Mouse (Mus musculus) megakaryocyte, embryonic 14.5 days (primary cell): ENCODE measurements at regions not wholly inside any gene's neighbourhood (a gene's known extent, or its start where the extent isn't known, plus 50 kb on each side); places are given as distances from the start of the nearest gene placed in this dataset.

Experiments
- FLI1 ChIP-seq: IDR thresholded peaks from 2 replicates; pipeline ENCODE4 v1.6.1; 2012; ENCODE audit warnings: low read length, inconsistent platforms, mixed read lengths
- GATA1 ChIP-seq: IDR thresholded peaks from 3 replicates; pipeline ENCODE4 v1.6.1; 2012; ENCODE audit warnings: mixed read lengths, low read length, inconsistent platforms, borderline replicate concordance

- TF ChIP-seq GATA1 = no peak
- no peak for TF ChIP-seq FLI1
Measured at GRCm38 (mm10) chr3:38055627-38056026, 331.3 kb upstream of the Gm5148 start.
